Mouse (Mus musculus) right cerebral cortex, postnatal 14 days (tissue): ENCODE measurements around the gene Clstn1.

Experiments used
- DNase-seq: peaks from one replicate; pipeline ENCODE4 v3.0.0; 2022

Clstn1 gene

GRCm38 (mm10) chr4:149641400-149641799 lies 55.1 kb downstream of the Clstn1 start:
- DNase-seq = no peak

DNA sequence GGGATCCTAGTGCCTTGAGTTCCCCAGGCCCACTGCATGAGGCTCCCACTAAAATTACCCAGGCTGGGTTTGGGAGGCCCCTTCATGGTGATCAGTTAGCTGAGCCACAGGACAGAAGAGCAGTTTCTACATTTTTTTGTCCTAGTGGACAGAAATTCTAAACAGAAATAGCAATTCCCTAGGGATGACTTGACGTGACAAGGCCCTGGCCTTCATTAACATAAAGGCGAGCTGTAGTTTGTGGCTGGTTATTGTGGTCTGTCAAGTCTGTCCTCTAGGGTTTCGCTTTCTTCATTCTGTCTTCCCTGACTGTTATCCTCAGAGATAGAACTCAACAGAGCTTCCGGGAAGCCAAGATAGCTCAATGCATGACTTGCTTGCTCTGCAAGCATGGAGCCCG lies 55.7 kb downstream of the Clstn1 start:
- no peak for DNase-seq

DNA sequence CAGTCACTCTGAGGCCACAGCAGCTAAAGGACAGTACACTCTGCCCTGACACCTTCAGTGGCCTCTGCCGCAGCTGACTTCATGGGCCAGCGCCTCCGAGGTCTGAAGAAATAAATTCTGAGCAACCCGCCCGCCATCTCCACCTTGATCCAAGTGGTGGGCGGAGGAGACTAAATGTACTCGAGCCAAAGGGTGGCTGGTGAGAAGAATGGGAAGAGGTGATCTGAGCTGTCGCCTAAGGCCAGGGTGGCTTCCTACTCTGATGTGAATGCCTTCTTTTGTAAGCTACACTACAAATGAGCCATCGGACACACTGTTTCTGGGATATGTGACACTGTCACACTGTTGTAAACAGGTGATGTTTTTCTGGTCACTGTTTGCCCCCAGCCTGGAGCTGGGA lies 59.5 kb downstream of the Clstn1 start:
- no peak for DNase-seq

- DNase-seq = no peak
Measured at GRCm38 (mm10) chr4:149648031-149648805, 62.0 kb downstream of the Clstn1 start.

- DNase-seq = peak; percentile 89
Measured at GRCm38 (mm10) chr4:149650493-149651193, 64.4 kb downstream of the Clstn1 start.

- DNase-seq = peak; percentile 60
Measured at GRCm38 (mm10) chr4:149654232-149654631, 68.0 kb downstream of the Clstn1 start.

GRCm38 (mm10) chr4:149657858-149658416 lies 71.7 kb downstream of the Clstn1 start:
- no peak for DNase-seq

DNA sequence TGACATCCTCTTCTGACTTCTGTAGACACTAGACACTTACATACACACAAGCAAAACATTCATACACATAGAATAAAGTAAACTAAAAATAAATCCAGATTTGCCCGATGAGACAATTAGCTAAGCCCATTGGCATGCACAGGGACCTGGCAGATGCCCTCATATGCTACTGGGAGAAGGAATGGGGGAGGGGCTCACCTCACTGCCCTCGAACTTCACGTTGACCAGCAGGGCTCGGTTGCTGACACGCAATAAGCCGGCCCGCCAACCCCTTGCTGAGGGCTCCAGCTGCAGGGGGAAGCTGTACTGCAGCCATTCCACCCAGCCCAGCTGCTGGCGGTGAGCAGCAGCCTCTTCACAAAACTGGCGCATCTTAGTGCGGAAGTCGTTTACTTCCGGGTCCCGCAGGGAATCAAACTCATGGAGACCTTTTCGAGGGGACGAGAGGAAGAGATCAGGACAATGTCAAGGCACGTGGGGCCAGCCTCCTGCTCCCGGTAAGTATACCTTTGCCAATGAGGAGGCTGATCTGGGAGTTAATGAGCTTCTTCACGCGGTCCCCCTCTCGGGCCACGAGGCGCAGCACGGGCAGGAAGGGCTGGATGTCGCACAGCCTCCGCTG lies 73.3 kb downstream of the Clstn1 start:
- DNase-seq = no peak

- no peak for DNase-seq
Measured at GRCm38 (mm10) chr4:149660598-149660997, 74.3 kb downstream of the Clstn1 start.

- DNase-seq = no peak
Measured at GRCm38 (mm10) chr4:149661967-149662589, 75.8 kb downstream of the Clstn1 start.

DNA sequence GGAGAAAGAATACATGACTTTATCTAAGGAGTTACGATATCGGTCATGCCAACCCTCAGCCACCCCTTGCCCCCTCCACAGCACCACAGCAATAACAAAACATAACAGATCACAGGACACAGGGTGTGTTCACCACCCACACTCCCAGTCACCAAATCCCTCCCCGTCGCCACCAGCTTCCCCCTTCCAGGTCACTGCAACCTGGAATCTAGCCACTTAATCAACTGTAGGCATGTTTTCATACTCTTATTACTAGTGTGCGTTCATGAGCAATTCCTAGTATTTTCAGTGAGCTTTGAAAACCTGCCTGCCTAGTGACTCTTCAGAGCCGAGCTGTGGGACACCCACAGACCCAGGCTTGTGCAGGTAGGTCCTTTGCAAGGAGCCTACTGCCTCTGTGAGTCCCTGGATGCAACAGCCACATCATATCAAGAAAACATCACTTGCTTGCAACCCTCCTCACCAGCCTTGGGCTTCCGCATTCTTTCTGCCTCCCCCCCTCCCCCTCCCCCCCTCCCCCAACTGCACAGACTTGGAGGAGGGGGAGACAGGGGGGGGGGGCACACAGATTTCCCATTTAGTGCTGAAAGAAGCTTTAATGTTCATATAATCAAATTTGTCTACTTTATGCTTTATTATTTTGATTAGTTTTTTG lies 77.7 kb downstream of the Clstn1 start:
- DNase-seq = no peak

- DNase-seq = no peak
Measured at GRCm38 (mm10) chr4:149665016-149665691, 78.9 kb downstream of the Clstn1 start.

GRCm38 (mm10) chr4:149665692-149666090 lies 79.4 kb downstream of the Clstn1 start:
- no peak for DNase-seq

DNA sequence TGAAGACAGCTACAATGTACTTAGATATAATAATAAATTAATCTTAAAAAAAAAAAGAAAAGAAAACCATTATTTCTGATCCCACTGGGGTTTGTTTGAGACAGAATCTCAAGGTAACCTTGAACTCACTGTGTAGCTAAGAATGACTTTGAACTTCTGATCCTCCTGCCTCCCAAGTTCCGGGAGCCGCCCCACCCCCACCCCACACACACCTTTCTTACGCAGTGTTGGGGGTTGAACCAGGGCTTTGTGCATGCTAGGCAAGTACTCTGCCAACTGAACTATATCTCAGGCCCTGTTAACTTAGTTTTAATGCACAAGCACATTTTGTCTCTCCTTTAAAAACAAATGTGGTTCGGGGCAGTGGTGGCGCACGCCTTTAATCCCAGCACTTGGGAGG lies 84.9 kb downstream of the Clstn1 start:
- no peak for DNase-seq

DNA sequence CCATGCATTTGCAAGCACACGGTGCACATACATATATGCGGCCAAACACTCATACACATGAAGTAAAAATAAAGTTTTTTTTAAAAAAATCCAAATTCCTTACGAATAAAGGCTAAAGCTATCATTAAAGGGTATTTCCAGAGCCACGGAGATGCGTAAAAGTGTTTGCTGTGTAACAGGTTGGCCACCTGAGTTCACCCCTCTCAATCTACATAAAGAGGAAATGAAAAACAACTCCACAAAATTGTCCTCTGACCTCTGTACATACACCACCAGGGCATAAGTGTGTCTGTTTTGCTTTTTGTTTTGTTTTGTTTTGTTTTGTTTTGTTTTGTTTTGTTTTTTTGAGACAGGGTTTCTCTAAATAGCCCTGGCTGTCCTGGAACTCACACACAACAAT lies 86.5 kb downstream of the Clstn1 start:
- no peak for DNase-seq

GRCm38 (mm10) chr4:149674814-149675377 lies 88.6 kb downstream of the Clstn1 start:
- DNase-seq = no peak

DNA sequence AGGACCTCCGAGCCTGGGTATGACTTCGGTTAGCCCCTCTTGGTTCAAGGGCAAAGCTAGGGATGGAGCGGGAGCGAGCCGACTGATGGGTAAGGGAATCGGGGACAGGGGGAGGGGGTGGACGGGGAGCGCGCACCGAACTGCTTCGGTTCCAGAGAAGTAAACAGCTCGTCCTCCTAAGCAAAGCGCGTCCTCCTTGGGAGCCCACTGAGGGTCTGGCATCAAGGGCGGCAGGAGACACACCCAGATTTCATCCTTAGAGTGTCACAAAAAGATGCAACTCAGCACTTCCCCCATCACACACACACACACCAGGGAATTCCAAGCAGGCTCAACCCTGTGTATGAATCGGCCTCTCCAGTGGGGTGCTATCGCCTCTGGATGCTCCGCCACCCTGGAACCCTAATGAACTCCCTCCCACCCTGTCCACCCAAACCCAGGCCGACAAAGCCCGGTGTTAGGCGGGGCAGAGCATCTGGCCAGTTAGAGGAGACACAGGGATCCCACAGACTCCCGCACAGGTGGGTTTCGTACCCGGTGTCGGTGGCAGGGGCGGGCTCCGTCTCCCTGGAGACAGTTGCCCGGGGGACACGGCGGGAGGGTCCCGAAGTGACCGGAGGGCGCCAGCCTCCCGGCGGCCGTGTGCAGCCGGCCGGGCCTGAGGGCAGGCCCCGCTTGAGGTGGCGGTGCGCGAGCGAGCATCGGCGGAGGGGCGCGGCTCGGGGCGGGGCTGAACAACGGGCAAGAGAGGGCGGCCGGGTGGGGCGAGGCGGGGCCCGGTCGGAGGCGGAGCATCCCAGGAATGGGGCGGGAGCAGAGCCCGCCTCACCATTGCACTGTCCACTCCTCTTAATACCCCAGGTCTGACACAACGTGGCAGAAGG lies 89.4 kb downstream of the Clstn1 start:
- peak; percentile 66 for DNase-seq

GRCm38 (mm10) chr4:149678006-149678405 lies 91.7 kb downstream of the Clstn1 start:
- no peak for DNase-seq

DNA sequence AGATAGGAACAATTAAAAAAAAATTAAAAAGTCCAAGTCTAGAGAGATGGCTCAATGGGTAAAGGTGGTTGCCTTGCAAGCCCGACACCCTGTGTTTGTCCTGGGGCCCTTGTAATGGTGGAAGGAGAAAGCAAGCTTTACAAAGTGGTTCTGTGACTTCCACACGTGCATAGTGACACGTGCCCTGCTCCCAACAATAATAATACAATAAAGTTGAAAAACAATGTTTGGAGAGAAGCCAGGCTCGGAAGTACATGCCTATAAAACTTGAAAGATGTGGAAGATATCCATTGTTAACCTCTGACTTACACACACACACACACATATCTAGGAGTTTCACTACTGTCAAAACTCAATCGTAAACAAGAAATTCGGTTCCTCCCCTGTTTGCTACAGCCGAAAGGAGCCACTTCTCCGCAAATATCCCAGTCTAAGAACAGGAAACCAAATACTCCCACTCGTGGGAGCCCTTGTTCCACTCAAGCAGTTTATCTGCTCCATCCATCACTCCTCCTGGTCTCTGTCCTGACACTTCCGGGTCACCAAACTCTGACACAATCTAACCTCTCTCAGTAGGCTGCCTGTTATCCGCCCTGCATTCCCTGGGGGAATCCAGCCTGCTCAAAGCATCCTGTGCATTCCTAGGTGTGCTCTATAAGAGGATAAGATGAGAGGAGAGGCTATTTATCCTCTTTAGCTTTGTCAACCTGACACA lies 92.9 kb downstream of the Clstn1 start:
- DNase-seq = no peak

- no peak for DNase-seq
Measured at GRCm38 (mm10) chr4:149683875-149684274, 97.6 kb downstream of the Clstn1 start.
